Mouse (Mus musculus): ENCODE results near the gene Nit2. TPM values are rescaled to one million over a fixed set of nuclear protein-coding genes. Genes with fewer than 3 reads are reported as not detected.

Gene Nit2
- total and polyA plus RNA-seq, 2 experiments from 2014 or later, result 23.7 to 41.4 TPM

GRCm38 (mm10) chr16:57144741-57145140 lies 22.4 kb downstream of the Nit2 start:
- no peak overlapping the region for H3K27ac ChIP-seq (ENCODE audit: low read depth, low read length)
- no peak overlapping the region for H3K4me3 ChIP-seq (ENCODE audit: low read depth, low read length)
- peaks cover 43% of the 10 kb centered on the region for H3K36me3 ChIP-seq (ENCODE audit: insufficient read depth)
- no peaks in the 10 kb centered on the region for H3K27me3 ChIP-seq (ENCODE audit: insufficient read depth, low read length)
- no peaks in the 10 kb centered on the region for H3K9me3 ChIP-seq (ENCODE audit: low read length)
- 94% methylated on average over 5 of the region's 5 CpGs for WGBS
- no peak for ATAC-seq
- no peaks in the 10 kb centered on the region for H3K4me1 ChIP-seq (ENCODE audit: insufficient read depth)
- no peak for DNase-seq
- TF ChIP-seq CTCF (IDR thresholded peaks at IDR 0.05; ENCODE audit: low read depth), result no peak
- no peak overlapping the region for H3K4me2 ChIP-seq (ENCODE audit: low read depth)
- H3K9ac ChIP-seq, result no peak overlapping the region

DNA sequence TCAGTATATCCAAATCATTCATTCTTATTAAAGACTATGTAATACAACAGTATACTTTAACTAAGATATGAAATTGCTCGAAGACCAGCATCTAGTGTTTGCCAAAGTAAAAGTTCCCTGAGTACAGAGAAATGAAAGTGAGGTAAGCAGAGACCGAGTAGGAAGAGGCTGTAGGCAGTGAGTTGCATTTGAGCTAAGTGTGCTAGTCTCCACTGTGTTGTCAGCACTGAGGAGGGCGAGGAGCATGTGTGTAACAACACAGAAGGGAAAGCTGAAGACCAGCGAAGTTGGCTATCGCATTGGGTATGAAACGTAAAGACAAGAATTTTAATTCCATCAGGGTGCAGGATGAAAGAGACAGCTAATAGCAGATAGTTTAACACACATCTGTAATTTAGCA lies 33.5 kb downstream of the Nit2 start:
- TF ChIP-seq CTCF (IDR thresholded peaks at IDR 0.05; ENCODE audit: low read depth), result no peak
- Histone ChIP-seq H3K9me3 (ENCODE audit: low read length) (no peaks in the 10 kb centered on the region), H3K4me3 (ENCODE audit: low read depth, low read length) (no peak overlapping the region), H3K9ac (no peak overlapping the region), H3K36me3 (ENCODE audit: insufficient read depth) (peaks cover 18% of the 10 kb centered on the region), H3K27ac (ENCODE audit: low read depth, low read length) (no peak overlapping the region), H3K4me1 (ENCODE audit: insufficient read depth) (no peaks in the 10 kb centered on the region), H3K27me3 (ENCODE audit: insufficient read depth, low read length) (no peaks in the 10 kb centered on the region), H3K4me2 (ENCODE audit: low read depth) (no peak overlapping the region)
- 94% methylated on average over 6 of the region's 6 CpGs for WGBS
- ATAC-seq (no peak), DNase-seq (no peak)

DNA sequence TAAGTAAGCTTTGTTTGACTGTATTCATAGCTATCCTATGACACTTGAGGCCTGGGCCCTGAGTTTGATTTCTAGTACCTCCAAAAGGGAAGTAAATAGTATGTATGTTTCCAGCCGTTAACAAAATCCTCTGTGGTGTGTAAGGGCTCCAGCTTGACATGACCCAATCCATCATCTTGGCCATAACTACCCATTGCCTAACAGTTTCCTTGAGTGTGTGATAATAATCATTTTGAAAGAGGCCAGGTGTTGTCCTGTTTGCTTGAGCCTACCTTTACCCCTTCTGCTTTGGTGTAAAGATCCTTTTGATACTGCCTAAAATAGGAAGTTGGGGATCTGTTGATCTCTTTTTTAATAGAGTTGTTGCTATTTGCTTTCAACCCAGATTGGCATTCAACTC lies 34.8 kb downstream of the Nit2 start:
- WGBS, result 85% methylated on average over 1 of the region's 1 CpGs

GRCm38 (mm10) chr16:57131544-57131943 lies 35.6 kb downstream of the Nit2 start:
- TF ChIP-seq CTCF (IDR thresholded peaks at IDR 0.05; ENCODE audit: low read depth), result no peak
- H3K4me3 ChIP-seq (ENCODE audit: low read depth, low read length), result no peak overlapping the region
- H3K4me1 ChIP-seq (ENCODE audit: insufficient read depth), result no peaks in the 10 kb centered on the region
- H3K36me3 ChIP-seq (ENCODE audit: insufficient read depth), result peaks cover 11% of the 10 kb centered on the region
- WGBS, result 51% methylated on average over 4 of the region's 4 CpGs
- H3K9ac ChIP-seq, result no peak overlapping the region
- no peak overlapping the region for H3K27ac ChIP-seq (ENCODE audit: low read depth, low read length)
- ATAC-seq (no peak), DNase-seq (no peak)
- no peaks in the 10 kb centered on the region for H3K27me3 ChIP-seq (ENCODE audit: insufficient read depth, low read length)
- no peak overlapping the region for H3K4me2 ChIP-seq (ENCODE audit: low read depth)
- no peaks in the 10 kb centered on the region for H3K9me3 ChIP-seq (ENCODE audit: low read length)

More for the DNA sequence above, 34.8 kb downstream of the Nit2 start:
- H3K27me3 ChIP-seq (ENCODE audit: insufficient read depth, low read length), result no peaks in the 10 kb centered on the region
- no peaks in the 10 kb centered on the region for H3K4me1 ChIP-seq (ENCODE audit: insufficient read depth)
- H3K36me3 ChIP-seq (ENCODE audit: insufficient read depth), result peaks cover 15% of the 10 kb centered on the region
- no peak for TF ChIP-seq CTCF (IDR thresholded peaks at IDR 0.05; ENCODE audit: low read depth)
- H3K9me3 ChIP-seq (ENCODE audit: low read length), result no peaks in the 10 kb centered on the region
- DNase-seq, result no peak
- no peak overlapping the region for H3K4me3 ChIP-seq (ENCODE audit: low read depth, low read length)
- H3K9ac ChIP-seq, result no peak overlapping the region
- no peak for ATAC-seq
- H3K4me2 ChIP-seq (ENCODE audit: low read depth), result no peak overlapping the region
- no peak overlapping the region for H3K27ac ChIP-seq (ENCODE audit: low read depth, low read length)

- Histone ChIP-seq H3K27me3 (ENCODE audit: insufficient read depth, low read length) (no peaks in the 10 kb centered on the region), H3K4me1 (ENCODE audit: insufficient read depth) (no peaks in the 10 kb centered on the region), H3K9me3 (ENCODE audit: low read length) (no peaks in the 10 kb centered on the region), H3K27ac (ENCODE audit: low read depth, low read length) (no peak overlapping the region), H3K9ac (no peak overlapping the region), H3K4me2 (ENCODE audit: low read depth) (no peak overlapping the region), H3K4me3 (ENCODE audit: low read depth, low read length) (no peak overlapping the region), H3K36me3 (ENCODE audit: insufficient read depth) (peaks cover 11% of the 10 kb centered on the region)
- ATAC-seq, result no peak
- 83% methylated on average over 3 of the region's 3 CpGs for WGBS
- TF ChIP-seq CTCF (IDR thresholded peaks at IDR 0.05; ENCODE audit: low read depth), result no peak
- no peak for DNase-seq
Observed at GRCm38 (mm10) chr16:57130752-57131400, 36.3 kb downstream of the Nit2 start.

- no peak overlapping the region for H3K27ac ChIP-seq (ENCODE audit: low read depth, low read length)
- no peak overlapping the region for H3K4me2 ChIP-seq (ENCODE audit: low read depth)
- no peaks in the 10 kb centered on the region for H3K27me3 ChIP-seq (ENCODE audit: insufficient read depth, low read length)
- no peaks in the 10 kb centered on the region for H3K36me3 ChIP-seq (ENCODE audit: insufficient read depth)
- H3K4me3 ChIP-seq (ENCODE audit: low read depth, low read length), result no peak overlapping the region
- DNase-seq (no peak), ATAC-seq (no peak)
- 88% methylated on average over 2 of the region's 2 CpGs for WGBS
- no peak for TF ChIP-seq CTCF (IDR thresholded peaks at IDR 0.05; ENCODE audit: low read depth)
- no peak overlapping the region for H3K9ac ChIP-seq
- peaks cover 12% of the 10 kb centered on the region for H3K4me1 ChIP-seq (ENCODE audit: insufficient read depth)
- no peaks in the 10 kb centered on the region for H3K9me3 ChIP-seq (ENCODE audit: low read length)
Observed at GRCm38 (mm10) chr16:57127825-57128224, 39.3 kb downstream of the Nit2 start.

- DNase-seq (no peak), ATAC-seq (no peak)
- no peak for TF ChIP-seq CTCF (IDR thresholded peaks at IDR 0.05; ENCODE audit: low read depth)
- Histone ChIP-seq H3K36me3 (ENCODE audit: insufficient read depth) (no peaks in the 10 kb centered on the region), H3K27me3 (ENCODE audit: insufficient read depth, low read length) (no peaks in the 10 kb centered on the region), H3K4me3 (ENCODE audit: low read depth, low read length) (no peak overlapping the region), H3K9me3 (ENCODE audit: low read length) (no peaks in the 10 kb centered on the region), H3K4me1 (ENCODE audit: insufficient read depth) (peaks cover 15% of the 10 kb centered on the region), H3K27ac (ENCODE audit: low read depth, low read length) (no peak overlapping the region), H3K9ac (no peak overlapping the region), H3K4me2 (ENCODE audit: low read depth) (no peak overlapping the region)
- 82% methylated on average over 4 of the region's 4 CpGs for WGBS
Observed at GRCm38 (mm10) chr16:57126268-57126667, 40.9 kb downstream of the Nit2 start.

Measured in forebrain, postnatal 0 days (tissue).